Mouse (Mus musculus): ENCODE data around the gene Zfp993.
"Not testable (repeated sequence)": the region's sequence is repeated elsewhere in the genome, so short reads cannot be mapped to it uniquely, and the experiment has no call there.

Zfp993 gene

DNA sequence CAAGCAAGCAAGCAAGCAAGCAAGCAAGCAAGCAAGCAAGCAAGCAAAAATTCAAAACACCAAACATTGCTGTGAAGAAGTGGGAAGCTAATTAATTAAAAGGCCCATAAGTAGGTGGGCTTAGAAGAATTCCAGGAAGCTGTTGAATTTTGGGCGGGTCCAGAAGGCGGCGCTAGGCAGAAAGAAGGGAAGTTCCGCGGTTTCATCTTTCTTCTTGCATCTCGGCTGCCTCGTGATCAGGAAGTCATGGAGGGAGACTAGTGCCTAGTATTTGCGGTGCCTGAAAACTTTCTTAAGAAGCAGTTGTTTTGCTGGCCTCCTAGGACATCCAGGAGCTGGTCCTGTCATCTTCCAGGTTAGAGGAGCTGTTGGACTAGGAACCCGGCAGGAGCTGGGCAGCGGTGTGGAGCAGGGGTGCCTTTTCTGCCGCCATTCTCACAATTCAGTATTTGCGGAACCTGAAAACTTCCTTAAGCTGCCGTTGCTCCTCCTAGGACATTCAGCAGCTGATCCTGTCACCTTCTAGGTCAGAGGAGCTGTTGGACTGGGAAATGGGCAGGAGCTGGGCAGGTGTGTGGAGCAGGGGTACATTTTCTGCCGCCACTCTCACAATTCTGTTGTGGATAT is at the start of gene Zfp993:
Gene Zfp993, plus strand, starts transcription at position 188 of the 627 bp plus-strand sequence.
- not testable (repeated sequence) for DNase-seq

DNA sequence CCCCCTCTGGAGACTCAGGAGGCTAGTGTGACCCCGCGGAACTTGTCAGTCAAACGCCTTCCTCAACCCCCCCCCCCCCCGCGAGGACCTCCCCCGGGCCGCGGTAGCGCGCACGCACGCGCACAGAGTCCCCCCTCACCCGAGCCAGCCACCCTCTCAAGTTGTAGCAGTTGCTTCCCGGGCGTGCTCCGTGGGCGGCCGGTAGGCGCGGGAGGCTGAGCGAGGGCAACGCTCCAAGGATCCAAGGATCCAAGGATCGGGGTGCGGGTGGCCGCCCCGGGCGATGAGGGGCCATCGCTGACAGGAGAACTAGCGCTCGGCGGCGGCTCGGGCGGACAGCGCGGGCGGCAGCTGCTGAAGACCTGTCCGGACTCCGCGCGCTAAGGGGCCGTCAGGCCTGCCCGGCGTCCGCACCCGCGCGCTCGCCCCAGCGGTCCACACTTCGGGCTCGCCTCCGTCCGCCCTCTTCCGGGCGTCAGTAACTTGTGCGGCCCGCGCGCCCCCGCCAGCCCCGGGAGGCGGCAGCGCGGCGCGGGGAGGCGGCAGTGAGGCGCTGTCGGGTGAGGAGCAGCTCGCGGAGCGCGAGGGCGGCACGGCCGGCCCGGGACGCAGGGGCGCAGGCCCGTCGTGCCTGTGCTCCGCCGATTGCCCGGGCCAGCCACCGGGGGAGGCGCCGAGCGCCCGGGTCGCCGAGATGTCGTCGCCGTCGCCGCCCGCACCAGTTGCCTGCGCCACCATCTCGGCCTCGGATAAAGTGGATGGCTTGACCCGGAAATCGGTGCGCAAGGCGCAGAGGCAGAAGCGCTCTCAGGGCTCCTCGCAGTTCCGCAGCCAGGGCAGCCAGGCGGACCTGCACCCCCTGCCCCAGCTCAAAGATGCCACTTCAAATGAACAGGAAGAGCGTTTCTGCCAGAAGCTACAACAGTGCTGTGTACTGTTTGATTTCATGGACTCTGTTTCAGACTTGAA is 30.6 kb upstream of the Zfp993 start:
- DNase-seq, result peak; percentile 2

GRCm38 (mm10) chr4:146603578-146604399 is 7.0 kb upstream of the Zfp993 start:
- DNase-seq, result peak; percentile 3

DNA sequence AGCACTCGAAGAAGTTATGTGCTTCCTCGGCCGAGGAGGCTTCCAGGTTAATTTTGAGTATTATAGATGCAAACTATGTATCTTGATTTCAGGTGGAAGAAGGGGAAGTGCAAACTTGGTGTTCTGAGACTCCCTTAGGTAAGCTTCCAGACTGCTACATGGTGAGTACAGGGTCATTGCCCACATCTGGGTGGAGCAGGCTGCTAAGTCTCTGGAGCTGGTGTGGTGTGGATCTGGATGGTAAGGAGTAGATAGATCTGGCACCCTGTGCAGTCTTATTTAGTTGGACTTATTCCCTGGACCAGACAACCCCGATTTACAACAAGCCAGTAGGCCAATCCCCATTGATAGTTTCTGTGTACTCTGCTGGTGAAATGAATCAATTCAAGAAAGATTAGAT is 33.6 kb downstream of the Zfp993 start:
- DNase-seq, result not testable (repeated sequence)

DNA sequence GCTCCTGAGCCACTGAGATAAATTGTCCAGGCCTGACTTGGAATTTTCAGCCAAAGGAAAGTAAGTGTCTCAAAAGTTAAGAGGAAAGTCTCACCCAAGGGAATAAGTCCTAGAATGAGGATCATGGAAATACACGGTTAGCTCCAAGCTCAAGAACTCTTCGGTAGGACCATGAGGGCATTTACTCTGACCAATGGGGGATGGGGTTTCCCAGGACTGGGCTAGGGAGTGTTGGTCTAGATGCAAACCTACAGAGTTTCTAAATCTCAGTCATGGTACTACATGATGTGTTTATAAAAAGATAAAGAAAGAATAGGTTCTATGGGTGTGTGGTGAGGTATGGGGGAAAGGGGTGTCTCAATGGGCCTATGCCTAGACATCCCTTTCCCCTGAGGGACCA is 38.9 kb downstream of the Zfp993 start:
- DNase-seq, result not testable (repeated sequence)

GRCm38 (mm10) chr4:146650115-146650514 is 39.4 kb downstream of the Zfp993 start:
- not testable (repeated sequence) for DNase-seq

DNA sequence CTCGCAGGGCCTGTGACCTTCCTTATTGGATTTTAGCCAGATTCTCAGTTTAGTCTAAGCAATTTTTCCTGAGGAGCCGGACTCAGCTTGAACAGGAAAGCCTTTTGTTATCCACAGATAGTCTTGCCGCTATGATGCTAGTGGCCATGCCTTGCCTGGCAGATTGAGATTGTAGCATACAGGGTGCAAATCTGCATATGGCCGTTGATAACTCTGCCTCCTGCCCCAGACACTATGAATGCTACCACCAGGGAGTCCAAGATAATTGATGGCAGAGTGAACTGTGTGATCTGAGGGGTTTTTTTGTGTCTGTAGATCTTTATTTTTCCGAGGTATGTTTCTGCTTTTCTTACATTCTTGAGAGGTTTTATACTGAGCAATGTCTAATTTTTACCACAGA is 39.9 kb downstream of the Zfp993 start:
- not testable (repeated sequence) for DNase-seq
